Mouse (Mus musculus) cerebellum, adult 2 months (tissue): ENCODE data around the gene Wscd2. TPM values are rescaled to one million over a fixed set of nuclear protein-coding genes. Genes with fewer than 3 reads are reported as not detected.

Experiments
- DNase-seq, 2 experiments: peaks; one replicate each; pipeline ENCODE4 v3.0.0; 2021
- H3K27ac ChIP-seq: fragments of 200-500 bp; 2 replicates; pipeline ENCODE4 v1.5.1; 2012; ENCODE audit warnings: low read length, control low read depth, inconsistent platforms; ENCODE audit not compliant: insufficient read depth
- H3K27me3 ChIP-seq: fragments of 200-500 bp; 2 replicates; pipeline ENCODE4 v1.6.1; 2012; ENCODE audit warnings: inconsistent platforms, mild to moderate bottlenecking, low read length, moderate library complexity; ENCODE audit not compliant: control insufficient read depth, insufficient read depth
- H3K4me1 ChIP-seq: fragments of 200-500 bp; 2 replicates; pipeline ENCODE4 v1.6.1; 2011; ENCODE audit warnings: low read length; ENCODE audit not compliant: control insufficient read depth, insufficient read depth
- H3K4me3 ChIP-seq: fragments of 200-500 bp; replicated peaks from 2 replicates; pipeline ENCODE3; 2011; ENCODE audit warnings: mild to moderate bottlenecking, low read depth, low read length, control low read depth; ENCODE audit not compliant: insufficient read depth
- CTCF ChIP-seq: fragments of 200-500 bp; IDR thresholded peaks from 2 replicates; pipeline ENCODE4 v1.5.1; 2011; ENCODE audit warnings: low read depth, mild to moderate bottlenecking, control low read depth, low read length, moderate library complexity, borderline replicate concordance; ENCODE audit not compliant: insufficient read depth
- POLR2A ChIP-seq: fragments of 200-500 bp; IDR thresholded peaks from 2 replicates; pipeline ENCODE4 v1.6.1; 2011; ENCODE audit warnings: low read length, control low read depth, borderline replicate concordance; ENCODE audit not compliant: insufficient read depth
- WGBS: fragments of 180-500 bp; shearing (Covaris S2); methylation state at CpG from one replicate; pipeline ENCODE4 v1.1.7; 2018; 5-methylcytosine and 5-hydroxymethylcytosine counted together
- polyA plus RNA-seq: library from polyadenylated mRNA; depleted of rRNA; stranded (reverse); fragments of >200 nt; gene quantifications from 2 replicates; pipeline ENCODE4 v1.2.3, GENCODE M21; 2012

The Wscd2 gene
- polyA plus RNA-seq, 1 experiment = 113 TPM

- WGBS = 19% methylated on average over 4 of the region's 4 CpGs
Observed at GRCm38 (mm10) chr5:113625068-113625467, 134.9 kb downstream of the Wscd2 start.

GRCm38 (mm10) chr5:113626352-113626751 is 136.2 kb downstream of the Wscd2 start:
- Histone ChIP-seq H3K4me3 (no peak overlapping the region), H3K27ac (no peak overlapping the region), H3K27me3 (no peaks in the 10 kb centered on the region), H3K4me1 (peaks cover 29% of the 10 kb centered on the region)
- WGBS = 91% methylated on average over 8 of the region's 8 CpGs
- DNase-seq = no peak
- TF ChIP-seq POLR2A = no peak
- TF ChIP-seq CTCF = no peak

More at GRCm38 (mm10) chr5:113625068-113625467, 134.9 kb downstream of the Wscd2 start:
- Histone ChIP-seq H3K27ac (no peak overlapping the region), H3K4me1 (peaks cover 38% of the 10 kb centered on the region), H3K4me3 (no peak overlapping the region), H3K27me3 (no peaks in the 10 kb centered on the region)
- DNase-seq = peak; percentile 63 to 68
- no peak for TF ChIP-seq CTCF
- TF ChIP-seq POLR2A = no peak

GRCm38 (mm10) chr5:113626991-113627390 is 136.9 kb downstream of the Wscd2 start:
- TF ChIP-seq POLR2A = no peak
- TF ChIP-seq CTCF = no peak
- Histone ChIP-seq H3K27me3 (no peaks in the 10 kb centered on the region), H3K4me1 (peaks cover 29% of the 10 kb centered on the region), H3K4me3 (no peak overlapping the region), H3K27ac (no peak overlapping the region)
- DNase-seq = no peak
- 91% methylated on average over 5 of the region's 5 CpGs for WGBS

- TF ChIP-seq CTCF = no peak
- no peak for TF ChIP-seq POLR2A
- DNase-seq = no peak
- Histone ChIP-seq H3K27ac (no peak overlapping the region), H3K4me3 (no peak overlapping the region), H3K4me1 (peaks cover 30% of the 10 kb centered on the region), H3K27me3 (no peaks in the 10 kb centered on the region)
- WGBS = 71% methylated on average over 11 of the region's 11 CpGs
Observed at GRCm38 (mm10) chr5:113627820-113628437, 137.8 kb downstream of the Wscd2 start.

- peaks cover 31% of the 10 kb centered on the region for H3K4me1 ChIP-seq
- no peak overlapping the region for H3K4me3 ChIP-seq
- WGBS = 82% methylated on average over 3 of the region's 3 CpGs
- no peak for DNase-seq
- H3K27me3 ChIP-seq = no peaks in the 10 kb centered on the region
- TF ChIP-seq POLR2A = no peak
- TF ChIP-seq CTCF = no peak
- H3K27ac ChIP-seq = no peak overlapping the region
Observed at GRCm38 (mm10) chr5:113629248-113629647, 139.1 kb downstream of the Wscd2 start.

- no peak overlapping the region for H3K27ac ChIP-seq
- H3K4me1 ChIP-seq = peaks cover 31% of the 10 kb centered on the region
- DNase-seq = no peak
- H3K4me3 ChIP-seq = no peak overlapping the region
- WGBS = 81% methylated on average over 10 of the region's 10 CpGs
- H3K27me3 ChIP-seq = no peaks in the 10 kb centered on the region
- TF ChIP-seq POLR2A (no peak), CTCF (no peak)
Observed at GRCm38 (mm10) chr5:113630116-113630515, 140.0 kb downstream of the Wscd2 start.

- peaks cover 38% of the 10 kb centered on the region for H3K4me1 ChIP-seq
- DNase-seq = no peak
- H3K4me3 ChIP-seq = no peak overlapping the region
- no peaks in the 10 kb centered on the region for H3K27me3 ChIP-seq
- no peak for TF ChIP-seq CTCF
- no peak overlapping the region for H3K27ac ChIP-seq
- 83% methylated on average over 9 of the region's 9 CpGs for WGBS
Observed at GRCm38 (mm10) chr5:113633037-113633714, 143.0 kb downstream of the Wscd2 start.
